Mouse (Mus musculus) thymus, postnatal 10 days (tissue): Measurements from ENCODE around the gene Cblc.
"Not testable (repeated sequence)": the region's sequence is repeated elsewhere in the genome, so short reads cannot be mapped to it uniquely, and the experiment has no call there.

ENCODE experiments used
- DNase-seq, 2 experiments: peaks; one replicate each; pipeline ENCODE4 v3.0.0; 2021; ENCODE audit warnings: low spot score in 2 of 2

Cblc gene

GRCm38 (mm10) chr7:19818875-19819274 lies 22.3 kb upstream of the Cblc start:
- no peak for DNase-seq

GRCm38 (mm10) chr7:19818440-19818839 lies 21.8 kb upstream of the Cblc start:
- no peak for DNase-seq

- peak; percentile 68 to 76 for DNase-seq
Observed at GRCm38 (mm10) chr7:19817382-19818105, 20.9 kb upstream of the Cblc start.

GRCm38 (mm10) chr7:19816224-19816771 lies 19.7 kb upstream of the Cblc start:
- peak; percentile 45 to 51 for DNase-seq

- DNase-seq = no peak
Observed at GRCm38 (mm10) chr7:19815296-19816223, 19.0 kb upstream of the Cblc start.

GRCm38 (mm10) chr7:19813579-19814122 lies 17.0 kb upstream of the Cblc start:
- no peak for DNase-seq

GRCm38 (mm10) chr7:19813161-19813560 lies 16.6 kb upstream of the Cblc start:
- DNase-seq = no peak

- DNase-seq = no peak
Observed at GRCm38 (mm10) chr7:19811114-19811513, 14.5 kb upstream of the Cblc start.

- DNase-seq = no peak
Observed at GRCm38 (mm10) chr7:19809369-19809768, 12.8 kb upstream of the Cblc start.

GRCm38 (mm10) chr7:19806356-19806969 lies 9.9 kb upstream of the Cblc start:
- DNase-seq = no peak

GRCm38 (mm10) chr7:19802995-19803394 lies 6.4 kb upstream of the Cblc start:
- DNase-seq = peak; percentile 55 to 81

- DNase-seq = peak in 1 of 2 experiments; percentile 43
Observed at GRCm38 (mm10) chr7:19800764-19801163, 4.2 kb upstream of the Cblc start.

GRCm38 (mm10) chr7:19796254-19796653 lies 355 bp downstream of the Cblc start:
- DNase-seq = no peak

- DNase-seq = no peak
Observed at GRCm38 (mm10) chr7:19795236-19795635, 1.4 kb downstream of the Cblc start.

- no peak for DNase-seq
Observed at GRCm38 (mm10) chr7:19792701-19793630, 3.6 kb downstream of the Cblc start.

- DNase-seq = not testable (repeated sequence)
Observed at GRCm38 (mm10) chr7:19791504-19791903, 5.1 kb downstream of the Cblc start.

GRCm38 (mm10) chr7:19789904-19790347 lies 6.7 kb downstream of the Cblc start:
- DNase-seq = peak; percentile 83 to 95

- DNase-seq = no peak
Observed at GRCm38 (mm10) chr7:19785874-19786458, 10.6 kb downstream of the Cblc start.

GRCm38 (mm10) chr7:19784764-19785535 lies 11.7 kb downstream of the Cblc start:
- DNase-seq = peak in 1 of 2 experiments; percentile 26
